Mouse (Mus musculus) retina, postnatal 1 day (tissue): ENCODE results near the gene Zfp276.
"Not testable (repeated sequence)": the region's sequence is repeated elsewhere in the genome, so short reads cannot be mapped to it uniquely, and the experiment has no call there.

Experiments used
- DNase-seq: peaks from one replicate; pipeline ENCODE4 v3.0.0-alpha.2; 2012

The Zfp276 gene

DNA sequence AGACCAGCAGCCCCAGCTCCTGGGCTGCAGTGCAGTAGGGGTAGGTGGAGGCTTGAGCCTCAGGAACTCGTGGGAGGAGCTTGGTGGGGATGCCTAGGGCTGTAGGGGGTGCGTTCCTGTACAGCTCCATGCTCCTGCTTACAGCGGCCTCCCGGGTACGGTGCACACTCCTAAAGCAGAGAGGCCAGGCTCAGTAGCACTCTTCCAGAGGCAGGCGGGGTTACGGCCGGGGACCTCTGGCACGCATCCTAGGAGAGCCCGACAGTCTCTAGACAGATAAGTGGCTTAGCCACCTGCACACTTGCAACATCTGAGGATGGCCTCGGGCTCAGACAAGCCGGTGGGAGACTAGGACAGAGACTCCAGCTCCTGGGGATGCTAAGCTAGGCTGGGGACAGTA, 8.5 kb upstream of the Zfp276 start:
- DNase-seq = no peak

DNA sequence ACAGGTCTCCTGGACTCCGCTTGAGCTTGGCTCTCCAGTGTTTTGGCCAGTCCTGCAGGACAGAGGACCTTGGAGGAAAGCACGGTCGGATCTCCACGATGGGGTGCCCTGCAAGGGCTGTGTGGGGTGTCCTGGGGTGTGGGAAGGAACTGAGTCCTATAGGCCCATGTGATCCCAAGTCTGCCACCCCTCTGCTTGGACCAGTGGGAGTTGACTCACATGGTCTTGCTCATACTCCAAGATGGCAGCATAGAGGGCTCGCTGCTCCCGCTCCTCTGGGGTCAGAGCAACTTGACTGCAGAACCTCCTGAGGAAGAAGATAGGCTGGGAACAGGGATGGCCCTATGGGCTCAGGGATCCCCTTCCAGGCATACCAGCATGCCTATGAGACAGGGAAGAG, 6.2 kb upstream of the Zfp276 start:
- DNase-seq = no peak

DNA sequence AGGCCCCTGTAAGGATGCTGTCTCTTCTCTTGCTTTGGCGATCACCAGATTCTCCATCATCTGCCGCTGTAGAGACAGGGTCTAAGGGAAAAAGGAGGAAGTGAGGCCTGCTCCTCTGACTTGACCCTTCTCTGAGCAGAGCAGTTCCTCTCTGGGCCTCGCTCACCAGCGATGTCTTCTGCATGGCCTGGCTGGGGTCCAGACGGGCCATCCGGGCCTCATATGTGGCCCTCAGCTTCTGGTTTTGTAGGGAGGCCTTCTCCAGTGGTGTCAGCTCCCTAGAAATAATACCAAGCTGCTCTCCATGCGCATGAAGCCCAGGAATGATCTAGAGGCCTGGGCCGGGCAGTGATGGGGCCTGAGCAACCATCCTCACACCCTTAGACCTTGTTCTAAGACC, 5.4 kb upstream of the Zfp276 start:
- no peak for DNase-seq

DNA sequence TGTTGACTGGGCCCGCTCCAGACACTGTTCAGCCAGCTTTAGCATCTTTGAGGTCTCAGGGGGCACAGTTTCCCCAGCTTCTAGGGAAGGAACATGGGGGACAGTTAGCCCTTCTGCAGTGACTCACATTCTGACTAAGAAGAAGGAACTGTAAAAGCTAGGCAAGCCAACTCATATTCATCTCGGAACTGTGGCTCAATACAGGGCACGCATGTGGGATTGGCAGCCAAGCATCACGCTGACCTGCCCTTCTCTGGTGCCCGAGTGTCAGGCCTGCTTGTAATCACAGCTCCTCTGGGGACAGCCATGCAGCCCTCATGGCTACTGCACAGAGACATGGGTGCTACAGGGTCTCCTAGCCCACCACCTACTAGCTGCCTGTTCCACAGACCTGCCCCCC, 3.1 kb upstream of the Zfp276 start:
- DNase-seq = no peak

DNA sequence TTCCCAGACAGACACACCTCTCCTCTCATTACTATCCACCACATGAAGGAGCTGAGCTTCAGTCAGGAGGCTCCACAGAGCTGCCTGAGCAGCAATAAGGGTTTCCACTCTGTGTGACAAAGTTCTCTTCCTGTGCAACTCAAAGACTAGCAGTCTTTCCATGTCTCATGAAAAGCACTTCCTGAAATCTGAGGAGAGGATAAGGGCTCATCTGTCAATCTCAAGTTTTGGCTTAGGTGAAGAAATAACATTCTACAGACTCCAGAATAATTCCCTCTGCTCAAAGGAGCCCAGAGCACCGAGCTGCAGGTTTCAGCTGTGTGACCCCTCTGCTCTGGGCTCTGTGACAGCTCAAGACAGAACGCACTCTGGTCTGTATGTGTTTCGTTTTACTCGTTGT, 1.1 kb upstream of the Zfp276 start:
- DNase-seq = no peak

DNA sequence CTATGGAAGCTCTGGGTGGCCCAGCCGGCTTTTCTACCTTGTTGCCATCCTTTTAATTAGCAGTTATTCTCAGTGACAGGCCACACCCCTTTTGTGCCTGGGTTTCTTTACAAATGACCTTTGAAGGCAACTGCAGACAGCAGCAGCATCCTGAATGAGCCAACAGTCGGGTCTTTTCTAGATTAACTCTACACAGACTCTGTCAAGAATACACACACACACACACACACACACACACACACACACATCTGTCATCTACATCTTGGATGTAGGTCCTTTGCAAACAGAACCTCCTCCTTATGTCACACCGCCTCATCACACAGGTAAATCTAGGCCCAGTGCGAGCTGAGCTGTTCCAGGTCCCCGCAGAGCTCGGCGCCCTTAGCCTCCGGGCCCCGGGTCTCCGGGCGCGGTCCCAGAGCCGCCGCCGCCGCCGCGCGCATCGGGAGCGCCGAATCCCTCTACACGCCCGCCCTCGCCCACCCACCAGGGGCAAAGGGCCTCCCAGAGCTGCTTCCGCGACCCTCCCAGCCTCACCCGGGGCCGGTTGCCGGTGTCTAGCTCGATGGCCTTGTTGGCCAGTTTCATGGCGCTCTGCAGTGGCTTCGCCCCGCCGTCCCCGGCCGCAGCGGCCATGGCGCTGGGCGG, 420 bp upstream of the Zfp276 start:
- DNase-seq = no peak

DNA sequence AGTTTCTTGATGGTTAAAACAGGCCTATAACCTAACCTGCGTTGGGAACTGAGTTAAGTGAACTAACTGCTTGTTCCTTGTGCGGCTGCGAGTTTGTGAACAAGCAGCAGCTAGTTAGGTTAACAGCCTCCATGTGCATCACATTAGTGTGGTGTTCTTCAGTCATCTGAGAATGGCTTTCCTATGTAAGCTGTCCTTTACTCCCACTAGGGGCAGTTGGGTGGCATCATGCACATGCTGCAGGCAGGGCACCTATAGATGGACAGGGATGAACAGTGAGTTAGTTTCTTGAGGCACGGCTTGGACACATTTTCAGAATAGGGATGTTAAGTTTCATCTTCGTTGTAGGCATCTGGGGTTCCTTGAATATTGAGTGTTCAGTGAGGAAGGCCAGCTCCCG, 1.2 kb downstream of the Zfp276 start:
- DNase-seq = no peak

DNA sequence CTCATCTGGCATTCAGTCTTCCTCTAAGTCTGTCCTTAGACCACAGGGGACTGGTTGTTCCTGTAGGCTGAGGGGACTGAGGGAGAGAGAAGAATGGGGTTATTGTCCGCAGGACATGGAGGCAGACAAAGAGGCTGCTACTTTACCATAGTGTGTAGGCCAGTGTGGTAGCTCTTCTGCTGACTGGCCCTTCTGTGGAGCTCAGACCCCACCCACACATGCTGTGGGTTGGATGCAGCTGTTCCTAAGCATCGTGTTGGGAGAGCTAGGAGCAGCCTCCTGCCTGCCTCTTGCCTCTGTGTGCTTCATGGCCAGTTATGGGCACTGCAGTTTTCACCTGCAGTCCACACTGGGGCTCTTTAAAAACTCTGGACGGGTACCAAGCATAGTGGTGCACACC, 3.1 kb downstream of the Zfp276 start:
- DNase-seq = no peak

DNA sequence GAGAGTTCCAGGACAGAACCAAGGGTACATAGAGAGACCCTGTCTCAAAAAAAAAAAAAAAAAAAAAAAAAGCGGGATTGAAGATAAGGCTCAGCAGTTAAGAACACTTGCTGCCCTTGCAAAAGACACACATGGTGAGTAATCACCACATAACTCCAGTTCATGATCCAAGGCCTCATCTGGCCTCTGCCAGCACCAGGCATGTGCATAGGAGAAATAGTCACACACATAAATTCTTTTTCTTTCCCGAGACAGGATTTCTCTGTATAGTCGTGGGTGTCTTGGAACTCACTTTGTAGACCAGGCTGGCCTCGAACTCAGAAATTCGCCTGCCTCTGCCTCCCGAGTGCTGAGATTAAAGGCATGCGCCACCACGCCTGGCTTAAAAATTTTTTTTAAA, 3.6 kb downstream of the Zfp276 start:
- DNase-seq = not testable (repeated sequence)

DNA sequence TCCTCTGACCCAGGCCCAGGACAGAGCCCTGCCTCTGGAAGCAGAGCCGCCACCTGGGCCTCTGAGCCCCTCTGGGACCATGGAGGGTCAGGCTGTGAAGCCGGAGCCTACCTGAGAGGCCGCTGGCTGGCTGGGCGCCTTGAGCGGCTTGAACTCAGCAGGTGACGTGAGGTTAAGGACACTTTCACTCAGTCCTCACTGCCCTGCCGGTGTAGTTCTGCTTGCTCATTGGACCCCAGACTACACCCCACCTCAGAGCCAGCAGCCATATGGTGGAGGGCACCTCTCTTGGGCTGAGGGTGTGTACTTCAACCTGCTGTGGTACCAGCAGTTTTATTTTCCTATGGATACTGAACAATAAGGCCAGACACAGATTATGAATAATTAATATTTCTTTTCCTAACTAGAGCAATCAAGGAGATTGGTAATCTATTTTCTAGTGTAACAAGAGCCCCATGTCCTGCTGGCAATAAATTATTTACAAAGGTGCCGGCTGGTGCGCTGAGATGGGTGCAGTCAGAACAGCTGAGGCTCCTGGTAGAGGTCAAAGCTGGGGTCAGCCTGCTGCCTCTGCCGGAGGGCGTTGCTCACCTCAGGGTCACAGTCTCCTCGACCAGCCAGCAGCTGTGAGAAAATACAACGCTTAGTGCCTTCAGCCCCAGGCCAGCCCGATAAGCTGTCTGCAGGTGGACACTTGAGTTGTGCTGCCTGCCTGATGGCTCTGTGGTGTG, 14.1 kb downstream of the Zfp276 start:
- no peak for DNase-seq

DNA sequence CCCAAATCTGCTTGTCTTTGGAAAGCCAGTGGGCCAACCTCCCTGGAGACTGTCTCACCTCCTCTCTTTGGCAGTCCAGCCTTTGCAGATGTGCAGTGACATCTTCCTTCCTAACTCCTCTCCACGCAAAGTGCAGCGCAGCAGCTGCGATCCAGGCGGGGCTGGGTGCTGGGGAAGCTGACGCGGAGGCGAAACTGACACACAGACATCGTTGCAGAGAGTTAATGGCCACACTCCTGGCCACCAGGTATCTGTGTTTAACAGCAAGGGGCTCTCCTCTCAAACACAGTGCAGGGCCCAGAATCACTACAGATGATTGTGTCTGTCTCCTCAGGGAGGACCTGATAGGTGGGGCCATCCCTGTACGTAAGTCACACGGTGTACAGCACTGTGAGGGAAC, 17.2 kb downstream of the Zfp276 start:
- no peak for DNase-seq

DNA sequence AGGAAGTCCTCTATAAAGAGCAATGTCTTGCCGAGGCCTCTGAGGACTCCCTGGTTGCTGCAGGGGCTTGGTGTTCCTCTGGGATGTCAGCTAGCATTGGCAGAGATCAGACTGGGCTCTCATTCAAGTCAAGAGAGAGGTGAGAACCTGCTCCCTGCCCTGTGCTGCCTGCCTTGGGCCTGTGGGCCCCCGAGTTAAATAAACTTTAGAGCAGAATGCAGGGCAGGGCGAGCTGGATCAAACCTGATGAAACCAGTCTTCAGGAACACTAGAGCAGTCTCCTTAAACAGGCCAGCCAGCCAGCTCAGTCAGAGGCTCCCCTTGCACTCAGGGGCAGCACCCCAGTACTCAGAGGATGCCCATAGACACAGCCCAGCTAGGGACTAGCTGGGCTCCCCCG, 17.9 kb downstream of the Zfp276 start:
- DNase-seq = no peak

DNA sequence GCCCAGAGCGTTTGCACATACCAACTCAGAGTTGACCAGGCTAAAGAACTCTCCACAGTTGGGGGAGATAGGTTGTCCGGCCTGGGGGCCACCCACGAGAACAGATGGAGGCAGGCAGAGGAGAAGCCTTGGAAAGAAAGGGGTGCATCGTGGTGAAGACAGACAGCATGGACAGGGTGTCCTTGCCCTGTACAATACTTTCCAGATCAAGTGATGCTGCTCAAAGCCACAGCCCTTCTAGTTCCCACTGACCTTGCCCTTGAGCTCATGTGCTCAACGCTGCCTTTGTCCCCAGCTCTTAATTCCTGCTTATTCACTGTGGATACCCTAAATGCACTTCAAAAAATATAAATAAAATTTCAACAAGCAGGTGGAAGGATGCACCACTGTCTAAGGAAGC, 20.5 kb downstream of the Zfp276 start:
- no peak for DNase-seq

DNA sequence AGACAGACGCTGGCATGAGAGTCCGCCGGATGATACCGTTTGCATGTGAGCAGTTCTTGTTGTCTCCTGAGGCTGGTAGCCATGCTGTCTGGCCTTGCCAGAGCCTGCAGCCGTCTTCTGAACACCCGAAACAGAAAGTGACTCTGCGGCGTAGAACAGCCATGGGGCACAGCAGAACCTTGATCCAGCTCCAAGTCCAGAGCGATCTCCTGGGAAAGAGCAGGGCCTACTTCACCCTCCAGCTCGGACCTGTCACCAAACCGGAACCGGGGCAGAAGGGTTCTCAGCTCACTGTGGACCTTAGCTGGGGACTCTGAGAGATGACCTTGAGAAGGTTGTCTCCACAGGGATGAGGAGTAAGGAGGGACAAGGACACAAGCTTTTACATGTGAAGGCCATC, 21.1 kb downstream of the Zfp276 start:
- DNase-seq = no peak

DNA sequence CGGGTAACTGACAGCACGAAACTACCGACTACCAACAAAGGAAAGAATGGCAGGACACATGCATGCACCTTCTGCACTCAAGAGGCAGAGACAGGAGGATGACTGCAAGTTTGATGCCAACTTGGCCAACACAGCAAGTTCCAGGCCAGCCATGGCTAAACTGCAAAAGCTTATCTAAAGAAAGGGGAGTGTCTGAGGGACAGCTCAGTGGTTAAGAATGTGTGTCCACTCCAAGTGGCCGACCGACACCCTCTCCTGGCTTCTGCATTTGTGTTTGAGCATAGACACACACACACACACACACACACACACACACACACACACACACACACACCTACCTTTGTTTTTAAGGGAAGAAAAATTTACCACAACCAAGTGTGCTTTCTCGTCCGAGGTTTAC, 24.4 kb downstream of the Zfp276 start:
- DNase-seq = no peak

DNA sequence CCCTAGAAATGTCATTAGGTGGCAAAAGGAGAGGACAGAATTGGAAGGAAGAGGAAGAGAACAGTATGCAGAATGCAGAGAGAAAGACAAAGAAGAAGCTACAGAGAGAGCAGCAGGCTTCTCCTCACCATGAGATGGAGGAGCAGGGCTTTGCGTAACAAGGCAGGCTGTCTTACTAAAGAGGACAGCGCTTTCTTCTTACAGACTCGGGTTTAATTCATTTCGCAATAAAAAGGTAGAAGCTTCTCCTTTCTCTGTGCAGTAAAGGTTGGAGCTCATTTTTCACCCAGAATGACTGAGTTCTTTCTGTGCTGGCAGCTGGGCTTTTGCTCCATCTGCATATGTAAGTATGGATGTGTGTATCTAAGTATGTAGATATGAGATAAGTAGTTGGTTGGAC, 25.8 kb downstream of the Zfp276 start:
- DNase-seq = no peak

DNA sequence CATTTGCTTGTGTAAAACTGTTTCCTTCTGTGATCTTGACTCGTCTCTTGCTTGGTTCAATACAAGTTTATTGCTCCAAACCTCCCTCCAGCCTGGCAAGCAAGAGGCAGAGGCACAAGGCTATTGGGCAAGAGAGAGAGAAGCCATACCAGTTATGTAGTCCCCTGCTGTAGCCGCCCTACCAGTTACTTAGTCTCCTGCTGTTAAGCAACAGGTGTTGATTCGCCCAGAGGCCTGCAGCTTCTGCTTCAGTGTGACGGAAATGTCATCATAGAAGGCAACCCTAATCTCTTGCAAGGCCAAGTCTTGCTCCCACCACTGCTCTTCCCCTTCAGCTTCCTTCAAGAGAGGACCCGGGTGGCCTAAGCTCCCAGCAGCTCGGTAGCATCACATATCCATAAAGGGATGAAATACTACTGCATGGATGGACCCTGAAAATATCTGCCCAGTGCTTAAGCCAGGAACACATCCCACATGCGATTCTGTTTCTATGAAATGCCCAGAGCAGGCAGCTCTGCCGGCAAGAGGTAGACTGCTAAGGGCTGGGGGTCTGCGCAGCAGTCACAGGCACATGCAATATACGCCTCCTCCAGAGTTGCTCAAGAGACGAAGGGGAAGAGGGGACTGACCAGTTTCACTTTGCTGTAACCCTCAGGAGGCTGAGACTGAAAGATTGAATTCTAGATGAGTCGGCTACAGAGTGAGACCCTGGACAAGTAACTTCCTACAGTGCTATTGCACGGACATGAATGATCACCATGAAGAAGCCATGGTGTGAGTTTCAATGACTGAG, 26.5 kb downstream of the Zfp276 start:
- no peak for DNase-seq

DNA sequence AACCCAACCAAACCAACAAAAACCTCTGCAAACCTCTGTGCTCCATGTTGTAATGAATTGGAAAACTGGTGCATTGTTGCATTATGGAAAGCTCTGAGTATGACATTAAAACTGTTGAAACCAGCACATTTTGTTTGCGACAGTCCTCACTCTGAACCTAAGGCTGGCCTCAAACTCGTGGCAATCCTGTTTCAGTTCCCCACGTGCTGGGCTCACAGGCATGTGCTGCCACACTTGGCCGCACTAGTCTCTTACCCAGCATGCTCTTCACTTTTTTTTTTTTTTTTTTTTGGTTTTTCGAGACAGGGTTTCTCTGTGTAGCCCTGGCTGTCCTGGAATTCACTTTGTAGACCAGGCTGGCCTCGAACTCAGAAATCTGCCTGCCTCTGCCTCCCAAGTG, 29.0 kb downstream of the Zfp276 start:
- DNase-seq = not testable (repeated sequence)

DNA sequence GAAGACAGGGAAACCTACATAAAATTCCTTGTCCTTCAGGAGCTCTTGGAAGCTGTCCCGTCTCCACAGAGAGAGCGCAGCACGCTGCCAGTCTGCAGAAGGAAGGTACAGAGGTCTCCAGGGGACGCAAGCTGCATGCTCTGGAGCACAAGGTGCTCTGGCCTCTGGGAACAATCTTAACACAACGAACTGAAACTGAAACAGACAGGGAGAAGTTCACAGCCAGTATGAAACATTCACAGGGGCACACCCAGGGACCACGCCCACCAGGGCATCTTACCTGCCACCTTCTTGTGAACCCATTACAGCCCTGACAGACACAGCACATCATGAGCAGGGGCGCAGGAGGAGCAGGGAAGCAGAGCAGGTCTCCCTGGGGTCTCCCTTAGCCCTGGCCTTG, 30.0 kb downstream of the Zfp276 start:
- DNase-seq = no peak

DNA sequence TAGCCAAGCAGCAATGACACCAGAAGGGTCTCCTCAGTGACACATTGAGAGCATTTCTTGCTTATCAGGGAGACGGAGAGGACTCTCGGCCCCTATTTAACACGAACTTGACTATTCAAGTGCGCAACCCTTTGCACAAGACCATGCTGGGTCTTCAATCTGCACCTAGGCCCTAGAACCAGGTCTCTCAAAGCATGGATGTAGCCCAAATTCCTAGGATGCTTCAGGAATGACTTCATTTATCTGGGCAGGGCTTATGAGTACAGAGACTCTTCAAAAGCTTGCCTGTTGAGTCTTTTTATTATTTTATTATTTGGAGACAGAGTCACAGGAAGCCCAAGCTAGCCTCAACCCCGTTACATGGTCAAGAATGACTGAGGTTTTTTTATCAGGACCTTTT, 30.5 kb downstream of the Zfp276 start:
- no peak for DNase-seq

DNA sequence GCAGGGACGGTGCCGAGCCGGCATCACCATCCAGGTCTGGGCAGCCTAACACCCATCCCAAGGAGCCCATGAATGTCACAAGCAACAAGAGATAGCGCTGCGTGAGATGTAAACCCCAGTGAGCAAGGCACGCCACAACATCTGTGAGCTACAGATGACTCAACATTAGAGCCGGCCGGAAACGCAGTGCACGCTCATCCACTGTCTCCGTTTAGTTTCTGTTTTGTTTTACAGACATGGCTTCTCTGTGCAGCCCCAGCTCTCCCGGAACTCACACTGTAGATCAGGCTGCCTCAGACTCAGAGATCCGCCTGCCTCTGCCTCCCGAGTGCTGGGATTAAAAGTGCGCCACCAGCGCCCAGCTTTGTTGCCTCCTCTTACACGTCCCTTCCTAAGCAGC, 33.4 kb downstream of the Zfp276 start:
- DNase-seq = no peak

DNA sequence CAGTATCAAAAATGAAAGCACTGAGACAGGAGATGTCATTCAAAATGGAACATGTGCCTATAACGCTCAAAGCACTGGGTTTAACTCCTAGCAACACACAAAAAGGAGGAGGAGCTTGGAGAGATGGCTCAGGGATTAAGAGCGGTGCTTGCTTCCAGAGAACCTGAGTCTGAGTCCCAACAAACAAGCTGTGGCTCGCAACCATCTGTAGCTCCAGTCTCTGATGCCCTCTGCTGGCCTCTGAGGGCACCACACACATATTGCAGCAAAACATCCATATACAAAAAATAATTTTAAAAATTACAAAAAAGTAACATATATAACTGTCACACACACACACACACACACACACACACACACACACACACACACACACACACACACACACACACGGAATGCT, 36.2 kb downstream of the Zfp276 start:
- peak; percentile 48 for DNase-seq

DNA sequence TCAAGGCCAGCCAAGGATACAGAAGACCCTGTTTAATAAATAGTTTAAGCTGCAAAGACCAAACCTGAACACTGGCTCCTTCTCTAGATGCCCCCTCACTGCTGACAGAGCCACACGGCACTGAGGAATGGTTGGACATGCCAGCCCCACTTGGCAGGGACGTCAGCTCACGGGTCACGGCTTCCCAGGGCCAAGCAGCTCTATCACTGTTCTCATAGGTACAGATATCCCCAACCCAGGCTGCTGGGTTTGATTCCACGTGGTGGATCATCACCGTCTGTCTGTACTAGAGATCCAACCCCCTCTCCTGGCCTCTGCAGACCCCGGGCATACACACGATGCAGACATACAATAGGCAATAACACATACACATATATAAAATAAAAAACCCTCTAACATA, 36.7 kb downstream of the Zfp276 start:
- no peak for DNase-seq

DNA sequence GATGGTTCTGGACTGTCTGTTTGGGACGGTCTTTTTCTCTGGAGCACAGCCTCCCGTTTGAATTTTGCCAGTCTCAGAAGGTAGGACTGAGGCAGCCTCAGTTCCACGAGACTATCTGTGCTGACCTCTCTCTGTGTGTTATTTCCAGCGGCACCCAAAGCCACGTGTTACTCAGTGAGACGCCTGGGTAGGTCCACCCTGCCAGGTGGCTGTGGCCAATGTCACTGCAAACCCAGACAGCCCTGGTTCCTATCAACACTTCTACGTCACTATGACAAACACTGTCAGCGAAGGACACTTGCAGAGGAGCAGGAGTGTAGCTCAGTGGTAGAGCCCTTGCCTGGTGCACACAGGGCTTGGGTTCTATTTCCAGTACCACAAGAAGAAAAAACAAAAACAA, 37.7 kb downstream of the Zfp276 start:
- DNase-seq = no peak
